Mouse (Mus musculus) stomach, postnatal 0 days (tissue): Measurements from ENCODE around the gene Isoc2a.
"Not testable (repeated sequence)": the region's sequence is repeated elsewhere in the genome, so short reads cannot be mapped to it uniquely, and the experiment has no call there.

Source experiments
- CTCF ChIP-seq: IDR thresholded peaks from 2 replicates; pipeline ENCODE4 v1.5.1; 2016; ENCODE audit warnings: antibody characterized with exemption, low read depth, mild to moderate bottlenecking, moderate library complexity
- EP300 ChIP-seq: optimal IDR thresholded peaks from 2 replicates; pipeline ENCODE3; 2016; ENCODE audit warnings: antibody characterized with exemption

- TF ChIP-seq CTCF, EP300: not testable (repeated sequence)
Measured at GRCm38 (mm10) chr7:4860926-4861325, 16.0 kb upstream of the Isoc2a start.
